Mouse (Mus musculus): Measurements from ENCODE around the gene Upk1a. TPM values are rescaled to one million over a fixed set of nuclear protein-coding genes. Genes with fewer than 3 reads are reported as not detected.

Gene Upk1a
- total and polyA plus RNA-seq, 3 experiments: 0.54 to 1.6 TPM; not detected in 1

GRCm38 (mm10) chr7:30567555-30567954 lies 45.1 kb downstream of the Upk1a start:
- no peaks in the 10 kb centered on the region for H3K27me3 ChIP-seq (ENCODE audit: control insufficient read depth in 1 of 2, insufficient read depth in 2 of 2, low read length in 2 of 2)
- no peak overlapping the region for H3K9ac ChIP-seq (ENCODE audit: control insufficient read depth, low read depth, low read length, poor library complexity, severe bottlenecking)
- H3K79me2 ChIP-seq (ENCODE audit: control insufficient read depth, insufficient read depth, low read length, poor library complexity): peaks cover 3% of the 10 kb centered on the region
- peaks cover 0 to 4% of the 10 kb centered on the region in 2 experiments; a peak in 3 of 4 replicates for H3K36me3 ChIP-seq (ENCODE audit: control insufficient read depth in 1 of 2, insufficient read depth in 2 of 2, low read length in 2 of 2)
- no peak for DNase-seq (ENCODE audit: low read depth, low spot score)
- no peak overlapping the region for H3K27ac ChIP-seq (ENCODE audit: control insufficient read depth, low read depth, low read length)
- TF ChIP-seq CHD1 (IDR thresholded peaks at IDR 0.05; ENCODE audit: low read depth, low read length) (no peak), HCFC1 (IDR thresholded peaks at IDR 0.05; ENCODE audit: low read depth, low read length) (no peak), JUND (IDR thresholded peaks at IDR 0.05; ENCODE audit: low read depth, low read length) (no peak), NRF1 (IDR thresholded peaks at IDR 0.05; ENCODE audit: insufficient read depth, low read depth, low read length, poor library complexity, severe bottlenecking) (no peak), MAFK (IDR thresholded peaks at IDR 0.05; ENCODE audit: borderline replicate concordance, low read depth, low read length) (no peak), UBTF (IDR thresholded peaks at IDR 0.05; ENCODE audit: borderline replicate concordance, insufficient read depth, low read depth, low read length) (no peak), USF1 (IDR thresholded peaks at IDR 0.05; ENCODE audit: low read depth, low read length) (no peak), E2F4 (IDR thresholded peaks at IDR 0.05; ENCODE audit: borderline replicate concordance, low read depth, low read length) (no peak), ELF1 (IDR thresholded peaks at IDR 0.05; ENCODE audit: low read depth, low read length) (no peak), RCOR1 (IDR thresholded peaks at IDR 0.05; ENCODE audit: low read depth, low read length) (no peak), GABPA (IDR thresholded peaks at IDR 0.05; ENCODE audit: low read depth, low read length) (no peak), MYC (IDR thresholded peaks at IDR 0.05; ENCODE audit: low read depth, low read length) (no peak), POLR2AphosphoS2 (IDR thresholded peaks at IDR 0.05; ENCODE audit: low read length) (no peak), NELFE (IDR thresholded peaks at IDR 0.05; ENCODE audit: low read depth, low read length) (no peak), KAT2A (conservative IDR thresholded peaks at IDR 0.05; ENCODE audit: low read depth, low read length) (no peak), CHD2 (IDR thresholded peaks at IDR 0.05; ENCODE audit: low read length) (no peak), GATA1 (IDR thresholded peaks at IDR 0.05; ENCODE audit: low read depth, low read length) (no peak), BHLHE40 (IDR thresholded peaks at IDR 0.05; ENCODE audit: borderline replicate concordance, low read depth, low read length) (no peak), TCF12 (IDR thresholded peaks at IDR 0.05; ENCODE audit: low read depth, low read length) (no peak)
- no peak overlapping the region for H3K4me3 ChIP-seq (ENCODE audit: control insufficient read depth in 1 of 2, insufficient read depth in 1 of 2, low read depth in 2 of 2, low read length in 2 of 2)
- H3K4me1 ChIP-seq (ENCODE audit: control insufficient read depth in 1 of 2, insufficient read depth in 2 of 2, low read length in 2 of 2): peaks cover 3 to 8% of the 10 kb centered on the region in 2 experiments; a peak in 1 of 4 replicates
- no peaks in the 10 kb centered on the region for H3K9me3 ChIP-seq (replicated peaks; ENCODE audit: insufficient read depth, low read length)

DNA sequence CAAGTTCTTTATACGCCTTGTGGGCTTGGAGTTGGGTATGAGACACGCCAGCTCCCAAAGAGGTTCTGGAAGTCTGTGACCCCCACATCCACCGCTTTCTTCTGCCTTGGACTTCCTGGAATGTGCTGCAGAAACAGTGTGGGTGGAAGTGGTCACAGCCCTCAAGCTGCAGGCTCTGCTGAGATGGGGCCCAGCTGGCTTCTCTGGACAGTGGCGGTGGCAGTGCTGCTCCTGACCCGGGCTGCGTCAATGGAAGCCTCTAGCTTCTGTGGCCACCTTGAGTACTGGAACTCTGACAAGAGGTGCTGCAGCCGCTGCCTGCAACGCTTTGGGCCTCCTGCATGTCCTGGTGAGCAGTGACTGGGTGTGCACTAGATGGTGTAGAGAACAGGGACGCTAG lies 46.6 kb downstream of the Upk1a start:
- Histone ChIP-seq H3K27ac (ENCODE audit: control insufficient read depth, low read depth, low read length) (no peak overlapping the region), H3K79me2 (ENCODE audit: control insufficient read depth, insufficient read depth, low read length, poor library complexity) (peaks cover 6% of the 10 kb centered on the region), H3K9me3 (replicated peaks; ENCODE audit: insufficient read depth, low read length) (no peaks in the 10 kb centered on the region), H3K4me3 (ENCODE audit: control insufficient read depth in 1 of 2, insufficient read depth in 1 of 2, low read depth in 2 of 2, low read length in 2 of 2) (no peak overlapping the region), H3K4me1 (ENCODE audit: control insufficient read depth in 1 of 2, insufficient read depth in 2 of 2, low read length in 2 of 2) (peaks cover 2 to 8% of the 10 kb centered on the region in 2 experiments; a peak in 1 of 4 replicates), H3K9ac (ENCODE audit: control insufficient read depth, low read depth, low read length, poor library complexity, severe bottlenecking) (no peak overlapping the region), H3K27me3 (ENCODE audit: control insufficient read depth in 1 of 2, insufficient read depth in 2 of 2, low read length in 2 of 2) (no peaks in the 10 kb centered on the region), H3K36me3 (ENCODE audit: control insufficient read depth in 1 of 2, insufficient read depth in 2 of 2, low read length in 2 of 2) (peaks cover 0 to 4% of the 10 kb centered on the region in 2 experiments; a peak in 2 of 4 replicates)
- no peak for DNase-seq (ENCODE audit: low read depth, low spot score)
- TF ChIP-seq TBP (IDR thresholded peaks at IDR 0.05; ENCODE audit: low read depth, low read length) (no peak), MXI1 (IDR thresholded peaks at IDR 0.05; ENCODE audit: low read depth, low read length) (no peak), MEF2A (IDR thresholded peaks at IDR 0.05; ENCODE audit: extremely low read depth, insufficient replicate concordance, low read depth, low read length, poor library complexity, severe bottlenecking) (no peak), ETS1 (IDR thresholded peaks at IDR 0.05; ENCODE audit: low read depth, low read length) (no peak), ZMIZ1 (IDR thresholded peaks at IDR 0.05; ENCODE audit: low read depth, low read length) (no peak), NRF1 (IDR thresholded peaks at IDR 0.05; ENCODE audit: insufficient read depth, low read depth, low read length, poor library complexity, severe bottlenecking) (no peak)

All from MEL (cell line).